Mouse (Mus musculus): ENCODE measurements at regions not wholly inside any gene's neighbourhood (a gene's known extent, or its start where the extent isn't known, plus 50 kb on each side); places are given as distances from the start of the nearest gene placed in this dataset.

GRCm38 (mm10) chr5:75877609-75877971, 100.7 kb downstream of the Kdr start:
- no peak for TF ChIP-seq POLR2AphosphoS5 (IDR thresholded peaks at IDR 0.05; ENCODE audit: borderline replicate concordance, low read depth, low read length)
- TF ChIP-seq CTCF (IDR thresholded peaks at IDR 0.05 in 2 of 3, conservative IDR thresholded peaks at IDR 0.05 in 1 of 3; ENCODE audit: control insufficient read depth in 1 of 3, insufficient read depth in 1 of 3, low read depth in 2 of 3, low read length in 3 of 3, poor library complexity in 1 of 3, severe bottlenecking in 1 of 3), result no peak
- TF ChIP-seq POLR2A (IDR thresholded peaks at IDR 0.05; ENCODE audit: control insufficient read depth in 1 of 2, insufficient read depth in 1 of 2, low read depth in 1 of 2, low read length in 2 of 2, poor library complexity in 1 of 2), result no peak
- TF ChIP-seq UBTF (IDR thresholded peaks at IDR 0.05; ENCODE audit: borderline replicate concordance, insufficient read depth, low read depth, low read length), result no peak
- TF ChIP-seq MAZ (IDR thresholded peaks at IDR 0.05; ENCODE audit: low read depth, low read length), result no peak
- TF ChIP-seq MAX (IDR thresholded peaks at IDR 0.05; ENCODE audit: low read length), result no peak
- no peak for TF ChIP-seq ZNF384 (IDR thresholded peaks at IDR 0.05; ENCODE audit: low read depth, low read length)
- no peak for TF ChIP-seq JUND (IDR thresholded peaks at IDR 0.05; ENCODE audit: low read depth, low read length)
- no peak for TF ChIP-seq ZMIZ1 (IDR thresholded peaks at IDR 0.05; ENCODE audit: low read depth, low read length)
- TF ChIP-seq SMC3 (IDR thresholded peaks at IDR 0.05; ENCODE audit: low read depth, low read length), result no peak
- no peak for TF ChIP-seq RAD21 (IDR thresholded peaks at IDR 0.05; ENCODE audit: low read depth, low read length)
- TF ChIP-seq USF1 (IDR thresholded peaks at IDR 0.05; ENCODE audit: low read depth, low read length), result no peak
- no peak for TF ChIP-seq HCFC1 (IDR thresholded peaks at IDR 0.05; ENCODE audit: low read depth, low read length)
- TF ChIP-seq GATA1 (IDR thresholded peaks at IDR 0.05; ENCODE audit: low read depth, low read length), result no peak

Measured in MEL (cell line).